Mouse (Mus musculus): ENCODE data around the gene Ddx3y. TPM values are rescaled to one million over a fixed set of nuclear protein-coding genes. Genes with fewer than 3 reads are reported as not detected.

The Ddx3y gene
- total RNA-seq (2021), result 89.6 and 96.4 TPM in 2 replicates
- long read RNA-seq, experiment 1, result 0 reads
- long read RNA-seq, experiment 2, full-length matches to known transcripts, result 28 of 64 reads
- long read RNA-seq, experiment 2, partial matches to known transcripts, result 7 of 64 reads
- long read RNA-seq, experiment 2, other reads (novel, unspliced or antisense), result 29 of 64 reads

- no peak for DNase-seq
These were observed at the start of gene Ddx3y for GRCm38 (mm10) chrY:1286171-1286795. Gene Ddx3y (minus strand): TSS chrY:1286629.

- no peak for DNase-seq
These were observed 7.3 kb upstream of the Ddx3y start for GRCm38 (mm10) chrY:1293708-1294107.

GRCm38 (mm10) chrY:1285735-1286134 is 694 bp downstream of the Ddx3y start:
- no peak for DNase-seq

GRCm38 (mm10) chrY:1246117-1246516 is 40.3 kb downstream of the Ddx3y start:
- no peak for DNase-seq

- DNase-seq, result no peak
These were observed 41.0 kb downstream of the Ddx3y start, which contains the start of gene Uty for GRCm38 (mm10) chrY:1245426-1245863. Gene Uty (minus strand): TSS chrY:1245759.

- no peak for DNase-seq
These were observed 41.5 kb downstream of the Ddx3y start for GRCm38 (mm10) chrY:1244940-1245339.

- DNase-seq, result no peak
These were observed 42.0 kb downstream of the Ddx3y start for GRCm38 (mm10) chrY:1244421-1244820.

GRCm38 (mm10) chrY:1220001-1220400 is 66.4 kb downstream of the Ddx3y start:
- DNase-seq, result no peak

Other genes starting within 250 kb of the Ddx3y start
- gene Uty, start 40.9 kb downstream of the Ddx3y start, total RNA-seq (2021), result 32.6 and 37.9 TPM in 2 replicates
- gene Usp9y, start 173.2 kb upstream of the Ddx3y start, total RNA-seq (2021), result not detected in 2 replicates

Measured in adrenal gland, postnatal 14 days (tissue).